Mouse (Mus musculus): ENCODE data around the gene 1700003E16Rik.

1700003E16Rik gene

DNA sequence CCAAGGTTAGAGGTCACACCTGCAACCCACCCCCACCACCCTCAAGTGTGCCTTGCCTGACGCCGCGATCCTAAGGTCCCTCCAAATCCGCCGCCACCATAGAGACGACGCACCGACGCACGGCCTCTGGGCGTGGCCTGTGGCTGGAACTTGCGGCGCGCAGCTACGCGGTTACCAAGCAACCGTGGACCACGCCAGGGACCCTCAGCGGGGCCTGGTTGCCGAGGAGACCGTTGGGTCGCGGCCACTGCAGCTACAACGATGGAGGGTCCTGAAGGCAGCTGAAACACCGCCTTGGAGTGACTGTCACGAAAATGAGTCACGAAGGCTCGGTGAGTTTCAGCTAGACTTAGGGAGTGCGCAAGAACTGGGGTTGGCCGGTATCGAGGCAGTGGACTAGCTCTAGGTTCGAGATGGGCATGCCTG lies at the start of gene 1700003E16Rik, which contains the start of gene Wdr54:
1700003E16Rik (plus strand) TSS at position 146 of the 426 bp plus-strand sequence.
Wdr54 (minus strand) TSS at position 139 of the 426 bp plus-strand sequence.
- DNase-seq (ENCODE audit: low spot score in 2 of 2) = peak; percentile 91 to 93

DNA sequence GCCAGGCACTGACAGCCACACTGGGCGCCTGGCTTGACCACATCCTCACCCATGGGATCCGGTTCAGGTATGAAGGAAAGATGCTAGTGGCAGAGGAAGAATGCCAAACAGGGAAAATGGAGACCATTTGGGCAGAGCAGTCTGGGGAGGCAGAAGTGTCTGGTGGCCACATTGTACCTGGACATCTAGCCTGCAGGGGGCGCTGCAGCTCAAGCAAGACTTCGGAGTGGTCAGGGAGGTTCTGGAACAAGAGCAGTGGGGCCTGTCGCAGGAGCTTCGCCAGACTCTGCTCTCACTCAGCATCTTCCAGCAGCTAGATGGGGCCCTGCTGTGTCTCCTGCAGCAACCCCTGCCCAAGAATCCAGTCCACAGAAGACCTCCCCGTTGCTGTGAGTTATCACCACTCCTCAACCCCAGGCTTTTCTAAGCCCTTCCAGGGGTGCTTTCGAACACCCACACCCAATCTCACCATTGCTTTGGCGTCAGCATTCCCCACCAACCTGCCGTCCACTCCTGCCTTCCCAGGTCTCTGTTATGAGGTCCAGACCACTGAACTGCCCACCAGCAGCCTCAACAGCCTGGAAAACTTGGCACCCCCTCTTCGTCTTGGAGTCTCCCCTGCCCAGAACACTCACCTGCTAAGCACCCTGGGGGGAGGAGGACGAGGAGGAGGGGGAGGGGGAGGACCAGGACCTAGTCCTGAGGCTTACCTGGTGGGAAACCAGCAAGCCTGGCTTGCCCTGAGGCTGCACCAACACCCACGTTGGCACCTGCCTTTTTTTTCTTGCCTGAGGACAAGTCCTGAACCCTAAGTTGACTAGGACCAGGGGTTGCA lies 48.4 kb upstream of the 1700003E16Rik start:
- peak; percentile 75 to 76 for DNase-seq (ENCODE audit: low spot score in 2 of 2)

DNA sequence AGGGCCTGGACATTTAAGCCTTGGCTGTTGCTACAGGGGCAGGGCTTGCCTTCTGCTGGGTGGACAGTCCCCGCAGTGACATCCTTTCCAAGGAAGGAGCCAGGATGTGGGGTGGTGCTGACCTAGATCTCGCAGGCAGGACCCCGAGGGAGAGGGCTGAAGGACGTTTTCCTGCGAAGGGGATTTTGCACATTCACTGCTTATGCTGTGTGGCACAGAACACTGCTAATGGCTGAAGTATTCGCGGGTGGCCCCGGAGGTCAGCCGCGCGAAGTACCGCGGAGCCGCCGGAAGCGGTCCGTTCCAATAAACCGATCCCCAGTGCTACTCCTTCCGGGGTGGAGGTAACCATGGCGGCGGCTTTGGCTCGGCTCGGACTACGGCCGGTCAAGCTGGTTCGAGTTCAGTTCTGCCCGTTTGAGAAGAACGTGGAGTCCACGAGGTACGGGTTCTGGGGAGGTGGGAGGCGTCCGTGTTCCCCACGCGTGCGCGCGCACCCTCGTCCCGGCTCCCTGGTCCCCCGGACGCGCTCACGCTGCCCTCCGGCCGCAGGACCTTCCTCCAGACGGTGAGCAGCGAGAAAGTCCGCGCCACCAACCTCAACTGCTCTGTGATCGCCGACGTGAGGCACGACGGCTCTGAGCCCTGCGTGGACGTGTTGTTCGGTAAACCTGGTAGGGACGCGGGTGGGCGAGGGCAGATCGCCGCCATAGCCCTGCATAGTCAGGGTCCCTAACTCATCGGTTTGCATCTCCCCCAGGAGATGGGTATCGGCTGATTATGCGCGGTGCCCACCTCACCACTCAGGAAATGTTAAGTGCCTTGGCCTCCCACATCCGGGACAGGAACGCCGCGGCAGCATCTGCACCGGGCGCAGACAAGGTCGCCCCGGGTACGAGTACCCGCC lies 47.2 kb upstream of the 1700003E16Rik start, which contains the start of gene Mrpl53:
Mrpl53 (plus strand) TSS at position 279 of the 907 bp plus-strand sequence.
- peak; percentile 87 for DNase-seq (ENCODE audit: low spot score in 2 of 2)

DNA sequence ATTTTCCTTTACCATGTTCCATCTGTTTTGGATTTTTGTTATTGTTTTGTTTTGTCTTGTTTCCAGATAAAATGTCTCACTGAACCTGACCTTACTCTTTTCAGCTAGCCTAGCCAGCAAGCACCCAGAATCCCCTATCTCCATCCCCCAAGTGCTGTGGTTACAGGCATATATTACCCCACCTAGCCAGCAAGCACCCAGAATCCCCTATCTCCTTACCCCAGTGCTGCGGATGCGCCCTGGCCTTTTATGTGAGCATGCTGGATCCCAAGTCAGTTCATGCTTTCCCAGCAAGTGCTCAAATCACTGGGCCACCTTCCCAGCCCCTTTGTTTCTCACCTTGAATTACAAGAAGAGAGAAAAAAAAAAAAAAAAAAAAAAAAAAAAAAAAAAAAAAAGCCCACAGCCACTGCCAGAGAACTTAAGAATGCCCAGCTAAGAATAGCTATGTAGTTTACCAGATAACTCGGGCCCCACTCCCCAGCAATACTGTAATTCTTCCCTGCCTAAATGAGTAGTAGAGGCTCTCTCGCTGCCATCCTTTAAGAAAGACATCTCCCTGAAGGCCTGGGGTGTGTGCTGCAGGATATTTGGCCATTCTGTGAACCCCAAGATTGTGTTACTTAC lies 44.6 kb upstream of the 1700003E16Rik start:
- DNase-seq (ENCODE audit: low spot score in 2 of 2) = peak in 1 of 2 experiments; percentile 27

DNA sequence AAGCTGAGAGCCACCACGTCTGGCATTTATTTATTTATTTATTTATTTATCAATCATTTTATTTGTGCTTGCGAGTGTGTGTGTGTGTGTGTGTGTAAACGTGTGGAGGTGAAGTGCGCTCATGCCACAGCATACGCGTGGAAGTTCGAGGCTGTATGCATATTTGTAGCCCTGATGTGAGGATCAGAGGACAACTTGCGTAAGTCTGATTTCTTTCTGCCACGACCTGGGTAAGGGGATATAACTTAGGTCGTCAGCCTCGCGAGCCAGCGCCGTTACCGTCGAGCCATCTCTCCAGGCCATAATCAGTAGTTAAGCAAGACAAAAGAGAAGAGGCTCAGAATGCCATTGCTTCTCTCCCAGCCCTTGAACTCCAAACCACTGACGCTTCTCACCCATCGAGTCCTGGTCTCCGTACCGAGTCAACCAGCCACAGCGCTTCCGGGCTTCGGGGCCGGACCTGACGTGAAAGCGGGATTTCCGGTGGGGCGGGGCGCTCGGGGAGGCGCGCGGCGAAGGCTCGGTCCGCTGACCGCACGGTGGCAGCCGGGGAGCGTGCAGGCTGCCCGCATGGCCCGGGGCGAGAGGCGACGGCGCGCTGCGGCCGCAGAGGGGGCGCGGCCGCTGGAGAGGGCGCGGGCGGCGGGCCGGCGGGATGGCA lies 41.1 kb upstream of the 1700003E16Rik start, which contains the start of gene Mogs:
Mogs (plus strand) TSS at position 486 of the 661 bp plus-strand sequence.
- DNase-seq (ENCODE audit: low spot score in 2 of 2) = peak; percentile 94 to 95

DNA sequence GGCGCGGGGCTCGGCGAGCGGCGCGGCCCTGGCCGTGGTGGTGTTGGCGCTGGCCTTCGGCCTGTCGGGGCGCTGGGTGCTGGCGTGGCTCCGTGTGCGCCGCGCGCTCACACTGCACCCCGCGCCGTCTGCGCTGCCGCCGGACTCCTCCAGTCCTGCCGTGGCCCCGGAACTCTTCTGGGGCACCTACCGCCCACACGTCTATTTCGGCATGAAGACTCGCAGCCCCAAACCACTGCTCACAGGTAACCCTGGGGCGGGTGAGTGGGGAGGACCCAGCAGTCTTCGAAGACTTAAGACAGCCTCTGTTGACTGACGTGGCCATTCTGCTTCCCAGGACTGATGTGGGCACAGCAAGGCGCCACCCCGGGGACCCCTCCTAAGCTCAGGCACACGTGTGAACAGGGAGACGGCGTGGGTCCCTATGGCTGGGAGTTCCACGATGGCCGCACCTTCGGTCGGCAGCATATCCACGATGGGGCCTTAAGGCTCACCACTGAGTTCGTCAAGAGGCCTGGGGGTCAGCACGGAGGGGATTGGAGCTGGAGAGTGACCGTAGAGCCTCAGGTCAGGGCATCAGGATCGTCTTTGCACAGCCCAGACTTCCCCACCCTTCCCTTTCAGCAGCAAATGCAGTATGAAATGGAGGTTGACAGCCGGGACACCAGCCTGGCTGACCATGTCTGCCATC lies 40.4 kb upstream of the 1700003E16Rik start:
- peak in 1 of 2 experiments; percentile 57 for DNase-seq (ENCODE audit: low spot score in 2 of 2)

DNA sequence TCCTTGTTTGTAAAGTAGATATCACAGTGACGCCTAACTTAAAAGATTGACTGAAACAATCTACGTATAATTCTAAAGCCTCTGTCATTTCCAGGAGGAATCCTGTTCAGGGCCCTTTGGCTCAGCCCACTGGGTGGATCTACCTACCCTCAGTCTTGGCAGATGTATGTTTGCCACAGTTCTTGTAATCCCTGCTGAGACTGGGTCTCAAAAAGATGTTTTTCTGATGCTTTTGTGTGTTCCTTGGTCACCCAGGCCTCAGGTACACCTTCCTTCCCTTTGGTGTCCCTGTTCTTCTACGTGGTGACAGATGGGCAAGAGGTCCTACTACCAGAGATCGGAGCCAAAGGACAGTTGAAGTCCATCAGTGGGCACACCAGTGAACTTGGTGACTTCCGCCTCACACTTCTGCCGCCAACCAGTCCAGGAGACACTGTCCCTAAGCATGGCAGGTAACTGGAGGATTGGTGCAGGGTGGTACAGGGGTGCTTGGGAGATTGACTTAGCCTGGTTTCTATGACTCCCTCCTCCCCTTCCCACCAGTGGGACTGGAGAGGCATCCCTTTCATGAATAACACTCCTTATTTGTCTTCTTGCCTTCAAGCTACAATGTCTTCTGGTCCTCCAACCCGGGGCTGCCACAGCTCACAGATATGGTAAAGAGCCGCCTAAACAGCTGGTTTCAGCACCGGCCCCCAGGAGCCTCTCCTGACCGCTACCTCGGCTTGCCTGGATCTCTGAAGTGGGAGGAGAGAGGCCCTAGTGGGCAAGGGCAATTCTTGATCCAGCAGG lies 39.6 kb upstream of the 1700003E16Rik start:
- peak in 1 of 2 experiments; percentile 34 for DNase-seq (ENCODE audit: low spot score in 2 of 2)

DNA sequence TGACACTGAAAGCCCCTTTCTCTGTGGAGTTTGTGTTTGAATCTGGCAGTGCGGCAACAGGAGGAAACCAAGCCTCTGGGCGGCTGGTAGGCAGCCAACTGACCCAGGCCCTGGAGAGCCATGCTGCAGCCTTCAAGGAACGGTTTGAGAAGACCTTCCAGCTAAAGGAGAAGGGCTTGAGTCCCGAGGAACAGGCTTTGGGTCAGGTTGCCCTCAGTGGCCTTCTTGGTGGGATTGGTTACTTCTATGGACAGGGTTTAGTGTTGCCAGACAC lies 39.1 kb upstream of the 1700003E16Rik start:
- peak in 1 of 2 experiments; percentile 35 for DNase-seq (ENCODE audit: low spot score in 2 of 2)

DNA sequence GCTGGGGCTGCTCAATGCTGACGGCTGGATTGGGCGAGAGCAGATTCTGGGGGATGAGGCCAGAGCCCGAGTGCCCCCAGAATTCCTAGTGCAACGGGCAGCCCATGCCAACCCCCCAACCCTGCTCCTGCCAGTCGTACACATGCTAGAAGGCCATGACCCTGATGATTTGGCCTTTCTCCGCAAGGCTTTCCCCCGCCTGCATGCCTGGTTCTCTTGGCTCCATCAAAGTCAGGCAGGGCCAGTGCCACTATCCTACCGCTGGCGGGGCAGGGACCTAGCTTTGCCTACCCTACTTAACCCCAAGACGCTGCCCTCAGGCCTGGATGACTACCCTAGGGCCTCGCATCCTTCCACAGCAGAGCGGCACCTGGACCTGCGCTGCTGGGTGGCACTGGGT lies 38.6 kb upstream of the 1700003E16Rik start:
- DNase-seq (ENCODE audit: low spot score in 2 of 2) = no peak

DNA sequence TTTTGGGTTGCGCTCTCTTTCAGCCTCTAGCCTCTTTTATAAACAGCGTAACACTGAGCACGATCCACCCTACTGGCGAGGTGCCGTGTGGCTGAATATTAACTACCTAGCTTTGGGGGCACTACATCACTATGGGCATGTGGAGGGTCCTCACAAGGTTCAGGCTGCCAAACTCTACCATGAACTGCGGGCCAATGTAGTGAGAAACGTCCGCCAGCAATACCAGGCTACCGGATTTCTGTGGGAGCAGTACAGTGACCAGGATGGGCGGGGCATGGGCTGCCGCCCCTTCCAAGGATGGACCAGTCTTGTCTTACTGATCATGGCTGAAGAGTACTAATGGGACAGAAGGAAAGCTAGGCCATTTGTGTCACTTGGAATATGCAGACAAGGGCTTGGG lies 37.8 kb upstream of the 1700003E16Rik start:
- peak in 1 of 2 experiments; percentile 48 for DNase-seq (ENCODE audit: low spot score in 2 of 2)

DNA sequence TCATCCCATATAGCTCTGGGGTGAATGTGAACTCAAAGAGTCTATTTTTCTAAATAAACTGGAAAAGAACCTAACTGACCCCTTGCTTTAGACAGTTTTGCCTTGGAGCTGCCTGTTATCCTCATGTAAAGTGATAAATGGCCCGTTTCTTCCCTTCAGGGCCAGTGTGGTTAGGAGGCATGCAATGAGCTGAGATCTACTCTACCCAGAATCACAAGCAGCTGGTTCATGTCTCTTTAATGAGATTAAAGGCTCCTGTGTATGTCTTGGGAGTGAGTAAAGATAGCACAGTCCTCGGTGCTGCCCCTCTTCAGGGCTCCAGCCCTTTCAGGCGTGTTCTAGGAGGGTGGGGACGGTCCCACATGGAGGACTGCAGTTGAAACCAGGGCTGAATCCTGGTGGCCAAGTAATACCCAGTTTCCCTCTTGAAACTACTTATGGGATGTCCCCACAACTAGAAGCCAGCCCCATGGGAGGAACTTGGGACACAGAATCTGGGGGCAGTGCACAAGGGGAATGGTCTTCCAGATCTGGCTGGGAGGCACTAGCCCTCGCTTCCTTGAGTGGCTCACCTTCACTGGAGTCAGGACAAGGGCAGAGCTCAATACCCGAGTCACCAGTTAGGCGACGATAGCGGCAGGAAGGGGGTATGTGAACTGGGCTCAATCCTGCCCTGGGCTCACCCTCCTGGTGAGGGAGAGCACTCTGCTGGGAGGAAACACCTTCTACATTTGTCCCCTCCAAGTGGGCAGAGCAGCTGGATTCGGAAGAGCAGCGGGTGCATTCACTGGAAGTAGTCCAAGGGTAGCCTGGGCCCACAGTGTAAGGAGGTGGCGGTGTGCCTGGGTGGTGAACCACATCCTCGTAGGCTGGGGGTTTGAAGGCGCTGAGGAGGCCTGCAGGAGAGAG lies 37.1 kb upstream of the 1700003E16Rik start:
- DNase-seq (ENCODE audit: low spot score in 2 of 2) = peak in 1 of 2 experiments; percentile 18

DNA sequence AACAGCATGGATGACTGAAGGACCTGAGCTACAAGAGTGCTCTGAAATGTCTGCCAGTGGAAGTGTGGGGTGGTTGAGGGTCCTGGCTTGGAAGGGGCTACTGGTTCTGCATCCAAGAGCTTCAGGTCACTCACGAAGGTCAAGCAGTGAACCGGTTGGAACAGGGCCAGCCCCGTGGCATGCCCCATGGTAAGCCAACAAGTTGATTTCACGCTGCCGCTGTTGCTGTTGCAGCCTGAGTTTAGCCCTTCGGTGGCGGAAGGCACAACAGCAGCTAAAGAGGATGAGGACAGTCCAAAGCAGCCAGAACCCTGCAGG lies 36.5 kb upstream of the 1700003E16Rik start:
- DNase-seq (ENCODE audit: low spot score in 2 of 2) = peak in 1 of 2 experiments; percentile 64

DNA sequence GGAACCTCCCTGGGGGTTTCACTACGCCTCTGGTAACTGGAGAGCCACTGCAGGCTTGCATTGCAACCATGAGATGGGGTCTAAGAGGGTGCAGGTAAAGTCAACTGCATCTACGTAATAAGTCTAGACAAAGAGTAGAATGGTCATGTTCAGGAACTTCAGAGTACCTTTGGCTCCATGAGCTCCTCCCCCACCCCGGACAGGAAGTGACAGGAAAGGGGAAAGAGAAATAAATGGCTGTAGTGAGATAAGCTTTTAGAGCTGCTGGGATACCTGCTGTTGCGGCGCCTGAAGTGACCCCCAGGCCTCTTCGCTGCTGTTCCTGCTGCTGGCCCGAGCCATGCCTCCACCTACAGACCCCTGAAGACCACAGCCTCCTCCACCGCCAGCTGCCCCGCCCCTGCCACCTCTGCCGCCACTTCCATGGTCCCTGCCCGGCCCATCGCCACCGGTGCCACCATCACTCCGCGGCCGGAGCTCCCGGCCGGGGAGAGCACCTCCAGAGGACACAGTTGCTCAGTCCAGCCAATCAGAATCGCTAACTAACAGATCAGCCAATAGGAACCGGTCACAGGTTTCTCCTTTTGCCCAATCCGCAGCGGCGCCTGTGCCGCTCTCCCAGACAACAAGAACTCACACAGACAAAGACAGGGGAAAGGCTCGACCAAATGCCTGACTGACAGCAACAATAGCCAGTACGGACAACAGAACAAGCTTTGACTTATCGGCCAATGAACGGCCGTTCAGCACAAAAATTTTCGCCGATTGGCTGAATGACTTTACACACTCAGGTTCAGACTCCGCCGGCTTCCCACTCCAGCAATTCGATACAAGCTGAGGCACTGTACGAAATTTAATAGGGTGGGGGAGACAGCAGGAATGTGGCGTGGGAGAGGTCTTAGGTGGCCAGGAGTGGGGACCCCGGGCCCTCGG lies 35.0 kb upstream of the 1700003E16Rik start, which contains the start of gene Wbp1:
Wbp1 (minus strand) TSS at position 630 of the 933 bp plus-strand sequence.
- peak; percentile 97 to 100 for DNase-seq (ENCODE audit: low spot score in 2 of 2)

DNA sequence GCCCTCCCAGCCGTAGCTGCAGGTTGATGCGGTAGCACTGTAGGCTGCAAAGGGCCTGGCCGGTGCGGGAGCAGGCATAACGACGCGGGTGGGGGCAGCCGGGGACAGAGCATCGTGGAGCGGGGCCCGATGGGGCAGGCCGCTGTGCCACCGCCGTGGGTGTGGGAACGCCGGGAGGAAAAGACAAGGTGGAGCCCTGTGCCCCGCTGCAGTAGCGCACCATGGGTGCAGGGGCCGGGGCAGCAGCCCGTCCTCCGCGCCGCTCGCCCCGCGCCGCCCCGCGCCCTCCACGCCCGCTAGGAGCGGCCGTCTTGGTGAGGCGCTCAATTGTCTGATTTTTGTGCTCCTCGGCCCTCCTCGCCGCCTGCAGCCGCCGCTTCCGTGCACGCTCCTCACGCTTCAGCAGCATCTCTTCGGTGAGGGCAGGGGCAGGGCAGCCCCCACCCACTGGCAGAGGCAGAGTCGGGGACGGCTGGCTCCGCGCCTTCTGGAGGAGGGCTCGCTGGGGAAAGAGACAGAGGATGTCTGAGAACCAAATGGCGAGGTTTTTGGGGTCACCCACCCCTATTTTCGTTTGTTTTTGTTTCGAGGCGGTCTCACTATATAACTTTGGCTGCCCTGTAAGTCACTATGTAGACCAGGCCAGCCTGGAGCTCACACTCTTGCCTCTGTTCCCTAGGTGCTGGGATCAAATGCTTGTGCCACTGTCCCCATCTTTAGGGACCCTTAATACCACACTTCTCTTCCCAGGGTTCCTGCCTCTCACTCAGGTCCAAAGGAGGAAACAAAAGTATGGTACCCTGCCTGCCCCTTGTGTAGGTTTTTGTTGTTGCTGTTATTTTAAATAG lies 34.1 kb upstream of the 1700003E16Rik start:
- peak; percentile 57 to 61 for DNase-seq (ENCODE audit: low spot score in 2 of 2)

DNA sequence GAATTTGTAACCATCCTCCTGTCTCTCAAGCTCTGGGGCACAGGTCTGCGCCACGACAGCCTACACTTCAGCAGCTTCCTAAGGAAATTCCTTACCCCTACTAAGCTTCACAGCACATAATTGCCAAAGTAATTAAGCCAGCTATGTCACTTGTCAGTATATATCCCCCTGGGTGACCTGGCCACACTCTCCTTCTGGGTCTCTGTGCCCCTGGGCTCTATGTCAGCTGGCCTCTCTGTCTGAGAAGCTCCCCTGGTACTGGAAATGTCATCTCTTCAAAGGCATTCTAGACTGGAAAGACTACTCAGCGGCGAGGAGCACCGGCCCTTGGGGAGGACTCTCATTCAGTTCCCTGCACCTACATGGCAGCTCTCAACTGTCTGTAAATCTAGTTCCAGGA lies 33.2 kb upstream of the 1700003E16Rik start:
- DNase-seq (ENCODE audit: low spot score in 2 of 2) = peak in 1 of 2 experiments; percentile 25

DNA sequence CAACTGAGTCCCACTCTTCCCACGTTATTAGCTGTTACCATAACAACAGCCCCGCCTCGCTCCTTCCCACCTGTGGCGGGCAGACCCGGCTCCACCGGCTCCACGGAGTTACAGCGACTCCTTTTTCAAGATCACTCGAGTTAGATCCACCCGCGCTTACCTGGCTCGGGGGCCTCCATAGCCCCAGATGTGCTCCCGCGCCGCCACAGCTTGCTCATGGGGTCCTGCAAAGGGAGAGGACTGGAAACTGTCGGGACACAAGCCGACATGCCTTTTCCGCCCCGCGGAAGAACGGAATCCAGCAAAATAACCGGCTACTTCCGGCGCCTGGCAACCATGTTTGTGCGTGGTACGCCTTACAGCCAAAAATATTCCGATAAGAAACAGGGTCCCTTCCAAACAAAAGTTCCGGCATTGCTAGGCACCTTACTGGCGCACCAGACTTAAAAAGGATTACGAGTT lies 31.3 kb upstream of the 1700003E16Rik start:
- DNase-seq (ENCODE audit: low spot score in 2 of 2) = peak; percentile 95

DNA sequence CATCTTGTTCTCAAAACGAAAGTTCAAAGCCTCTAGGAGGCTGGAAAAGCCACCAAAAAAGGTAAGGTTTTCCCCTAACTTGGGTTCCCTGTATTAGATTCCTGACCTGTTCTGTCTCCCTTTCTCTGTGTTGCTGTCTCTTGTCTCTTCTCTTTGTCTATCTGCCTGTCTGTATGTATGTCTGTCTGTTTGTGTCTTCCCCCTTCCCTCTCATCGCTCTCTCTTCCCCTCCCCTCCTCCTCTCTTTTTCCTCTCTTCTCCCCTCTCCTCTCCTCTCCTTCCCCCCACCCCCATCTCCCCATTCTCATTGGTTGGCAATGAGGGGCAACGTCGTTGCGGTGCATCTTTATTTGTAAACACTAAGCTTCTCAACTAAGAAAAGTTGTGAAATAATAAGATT lies 30.9 kb upstream of the 1700003E16Rik start, which contains the start of gene Ino80b:
Ino80b (minus strand) TSS at position 101 of the 400 bp plus-strand sequence.
- no peak for DNase-seq (ENCODE audit: low spot score in 2 of 2)

All from right cerebral cortex, postnatal 10 days (tissue).